Mouse (Mus musculus): ENCODE measurements at regions not wholly inside any gene's neighbourhood (a gene's known extent, or its start where the extent isn't known, plus 50 kb on each side); places are given as distances from the start of the nearest gene placed in this dataset.

DNA sequence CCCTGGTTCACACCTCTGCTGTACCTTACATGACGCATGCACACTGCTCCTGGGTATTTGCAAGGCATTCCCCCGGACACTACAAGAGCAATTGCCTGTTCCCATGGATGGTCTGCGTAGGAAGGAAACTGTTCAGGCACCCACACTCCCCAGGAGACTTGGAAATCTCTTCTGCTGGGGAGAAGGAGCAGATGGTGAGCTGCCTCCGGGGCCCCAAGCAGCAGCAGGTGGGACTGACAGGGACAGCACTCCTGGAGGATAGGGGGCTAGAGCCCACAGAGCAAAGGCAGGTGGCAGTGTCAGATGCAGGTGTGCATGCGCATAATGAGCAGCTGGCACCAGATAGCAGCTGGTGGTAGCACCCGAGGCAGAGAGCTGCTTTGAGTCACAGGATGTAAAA is 72.5 kb upstream of the Hs6st1 start:
- TF ChIP-seq CEBPB (IDR thresholded peaks at IDR 0.05; ENCODE audit: low read depth) (no peak), CTCF (IDR thresholded peaks at IDR 0.05; ENCODE audit: control insufficient read depth, insufficient read depth, insufficient read length) (no peak), MAX (IDR thresholded peaks at IDR 0.05) (no peak), MYOD1 (IDR thresholded peaks at IDR 0.05; ENCODE audit: control insufficient read depth, insufficient read length, low read depth) (no peak)

All from C2C12 (cell line).